Mouse (Mus musculus) gastrocnemius, postnatal 10 days (tissue): ENCODE data around the gene Snx13. TPM values are rescaled to one million over a fixed set of nuclear protein-coding genes. Genes with fewer than 3 reads are reported as not detected.
A peak's percentile ranks its signal among the peaks of the same experiment; 100 is the strongest.

ENCODE experiments used
- DNase-seq: peaks from one replicate; pipeline ENCODE4 v3.0.0; 2021; ENCODE audit warnings: mixed read lengths
- microRNA-seq, 2 experiments: library from miRNA; unstranded; fragments of <30 nt; microRNA quantifications; one replicate each; pipeline ENCODE4 v1.2.0; 2021
- total RNA-seq, 2 experiments: library from RNA; stranded (reverse); gene quantifications; 2 replicates each; pipeline ENCODE4 v1.2.3; 2021

Snx13 gene
- total RNA-seq, 2 experiments from 2014 or later, result 33.3 to 35.1 TPM

DNA sequence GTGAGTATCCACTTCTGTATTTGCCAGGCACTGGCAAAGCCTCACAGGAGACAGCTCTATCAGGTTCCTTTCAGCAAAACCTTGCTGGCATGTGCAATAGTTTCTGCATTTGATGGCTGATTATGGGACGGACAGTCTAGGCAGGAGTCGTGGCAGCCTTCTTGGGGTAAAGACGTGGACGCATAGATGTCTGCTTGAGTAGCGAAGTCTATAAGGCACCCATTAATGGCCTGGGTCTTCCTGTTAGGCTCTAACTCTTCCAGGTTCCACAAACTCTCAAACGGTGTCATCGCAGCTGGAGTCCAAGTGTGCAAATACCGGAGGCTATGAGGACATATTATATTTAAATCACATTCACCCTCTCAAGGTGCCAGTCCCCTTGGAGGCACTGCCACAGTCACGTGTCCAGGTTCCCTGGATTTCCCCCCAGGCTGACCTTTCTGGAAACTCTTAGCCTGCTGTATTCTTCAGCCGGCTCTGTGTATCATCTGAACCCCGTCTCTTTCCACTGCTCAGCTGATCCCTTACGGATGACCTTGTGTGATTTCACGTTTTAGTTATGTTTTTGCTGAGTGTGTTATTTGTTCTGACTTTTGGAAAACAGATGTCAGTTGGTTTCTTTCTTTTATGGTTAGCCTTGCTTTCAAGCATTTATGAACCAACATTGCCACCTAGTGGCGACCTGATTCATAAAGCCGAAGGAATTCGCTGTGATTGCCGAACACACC is 144.9 kb downstream of the Snx13 start:
- DNase-seq, result peak; percentile 86

DNA sequence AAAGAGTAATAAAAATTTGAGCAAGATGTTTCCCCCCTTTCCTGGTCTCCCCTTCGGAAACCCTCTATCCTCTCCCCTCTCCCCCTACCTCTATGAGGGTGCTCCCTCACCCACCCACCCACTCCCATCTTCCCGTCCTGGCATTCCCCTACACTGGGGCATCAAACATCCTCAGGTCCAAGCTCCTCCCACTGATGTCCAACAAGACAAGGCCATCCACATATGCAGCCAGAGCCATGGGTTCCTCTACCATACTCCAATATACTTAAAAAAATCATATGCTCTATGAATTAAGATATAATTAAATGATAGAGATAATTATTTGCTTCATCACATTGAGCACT is 145.4 kb downstream of the Snx13 start:
- DNase-seq, result no peak

Small RNA genes within 50 kb of the gene (microRNA-seq; reads per million reads assigned to microRNA genes)
- gene Mir680-3, result 0 reads per million in 2 experiments

Other genes with a start within 250 kb of the Snx13 start
- gene Hdac9, start 130.1 kb upstream of the Snx13 start, total RNA-seq, result 10 to 100 TPM in 1 of 2 experiments, 1 to 10 TPM in 1; 7.5 to 13.3 TPM
- not detected for gene Prps1l1, start 62.4 kb upstream of the Snx13 start, total RNA-seq